Mouse (Mus musculus) frontal cortex, postnatal 36 days (tissue): ENCODE measurements at regions not wholly inside any gene's neighbourhood (a gene's known extent, or its start where the extent isn't known, plus 50 kb on each side); places are given as distances from the start of the nearest gene placed in this dataset.

Experiments
- DNase-seq, 2 experiments: peaks; one replicate each; pipeline ENCODE4 v3.0.0; 2022; ENCODE audit warnings: low spot score in 2 of 2

DNA sequence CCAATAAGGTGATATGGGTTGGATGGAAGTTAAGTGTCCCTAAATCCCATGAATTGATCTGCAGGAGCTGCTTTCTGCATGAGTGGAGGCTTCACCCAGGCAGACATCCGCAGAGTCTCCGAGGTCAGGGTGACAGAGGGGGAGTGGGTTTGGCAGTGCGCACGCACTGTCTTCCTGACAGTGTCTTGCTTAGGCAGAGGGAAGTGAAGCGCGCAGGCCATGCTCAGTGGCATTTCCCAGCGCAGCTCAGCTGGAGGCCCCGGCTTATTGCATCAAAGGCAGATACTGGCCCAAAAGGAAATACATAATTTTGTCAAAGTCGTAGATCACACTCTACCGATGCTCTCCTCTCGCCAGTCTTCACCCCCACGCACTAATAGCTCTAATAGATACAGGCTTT, 252.7 kb upstream of the Dnajc24 start:
- no peak for DNase-seq

DNA sequence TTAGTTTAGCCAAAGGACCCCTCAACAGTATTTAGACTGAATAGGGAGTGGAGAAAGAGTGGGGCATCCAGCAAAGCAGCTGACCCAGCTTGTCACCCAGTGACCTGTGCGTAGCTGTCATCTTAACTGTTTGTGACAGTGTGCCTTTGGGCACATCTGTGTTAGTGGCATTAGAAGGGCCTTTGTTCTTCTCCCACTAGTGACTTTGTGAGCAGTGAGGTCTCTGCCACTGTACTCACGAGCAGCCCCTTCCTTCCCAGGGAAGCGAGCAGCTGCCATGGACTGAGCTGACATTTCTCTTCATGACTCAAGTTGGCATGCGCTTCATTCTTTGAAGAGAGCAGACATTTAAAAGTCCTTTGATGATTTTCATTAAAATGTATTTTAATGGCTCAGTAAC, 231.0 kb upstream of the Dnajc24 start:
- no peak for DNase-seq

DNA sequence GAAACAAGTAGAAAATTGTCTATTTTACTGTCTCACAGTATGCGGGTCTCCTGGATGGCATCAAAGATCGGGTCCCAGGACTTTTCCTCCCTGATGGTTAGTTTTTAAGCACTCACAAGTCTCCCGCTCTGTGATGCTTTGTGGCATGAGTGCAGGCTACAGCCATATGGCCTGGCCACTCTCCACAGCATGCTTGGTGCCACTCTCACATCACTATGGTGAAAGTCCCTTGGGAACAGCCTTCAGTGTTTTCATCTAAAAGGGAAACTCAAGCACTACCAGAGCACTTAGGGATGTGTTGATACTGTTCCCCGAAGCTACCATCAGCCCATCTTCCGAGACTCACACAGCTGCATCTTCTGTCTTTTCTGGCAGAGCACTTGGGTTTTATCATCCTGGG, 227.8 kb upstream of the Dnajc24 start:
- no peak for DNase-seq

DNA sequence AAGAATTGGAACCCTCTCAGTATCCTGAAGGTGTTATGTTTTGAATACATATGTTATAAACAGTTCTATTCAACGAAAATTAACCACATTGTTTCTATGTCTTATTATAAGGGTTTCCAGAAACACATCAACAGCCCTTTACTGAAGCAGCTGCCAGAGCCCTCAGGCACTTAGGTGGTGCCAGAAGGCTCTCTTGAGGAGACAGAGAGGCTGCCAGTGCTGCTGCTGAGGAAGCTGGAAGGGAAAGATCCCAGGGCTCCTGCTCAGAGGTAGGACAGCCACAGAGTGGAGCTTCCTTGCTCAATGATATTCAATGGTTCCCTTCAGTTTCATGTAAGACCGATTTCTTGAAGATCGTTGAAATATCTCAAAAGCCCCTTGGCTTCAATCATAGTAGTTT, 226.7 kb upstream of the Dnajc24 start:
- no peak for DNase-seq

DNA sequence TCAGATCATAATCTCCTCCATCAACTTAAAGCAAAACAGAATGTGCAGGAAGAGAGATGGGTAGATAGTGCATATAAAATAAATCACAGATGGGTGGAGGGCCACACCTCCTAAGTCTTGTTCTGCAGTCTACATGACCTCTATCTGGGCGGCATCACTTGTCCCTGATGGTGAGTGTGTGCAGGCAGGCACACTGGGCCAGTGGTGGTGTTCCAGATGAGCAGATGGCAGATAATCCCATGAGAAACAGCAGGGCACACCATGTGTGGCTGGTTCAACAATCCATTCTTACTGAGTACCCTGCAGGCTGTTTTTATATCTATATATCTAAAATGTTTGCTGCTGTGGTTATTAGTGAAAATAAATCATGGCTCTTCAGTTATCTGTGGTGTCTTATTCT, 224.9 kb upstream of the Dnajc24 start:
- DNase-seq: no peak

DNA sequence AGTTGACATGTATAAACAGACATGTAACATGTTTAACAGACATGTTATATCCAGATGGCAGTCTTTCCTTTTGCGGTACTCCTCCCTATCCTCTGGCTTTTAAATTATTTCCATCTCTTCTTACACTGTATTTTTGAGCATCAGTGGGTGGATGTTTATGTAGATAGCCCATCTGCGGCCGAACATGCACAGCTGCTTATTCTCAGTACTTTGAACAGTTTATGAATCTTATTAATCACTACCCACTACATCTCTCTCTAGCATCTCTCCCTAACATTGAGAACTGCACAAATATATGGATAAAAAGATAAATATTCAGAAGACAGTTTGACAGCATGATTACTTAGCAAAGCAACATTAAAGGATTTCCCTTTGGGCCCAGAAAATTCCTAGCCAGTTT, 212.8 kb upstream of the Dnajc24 start:
- peak in 1 of 2 experiments; percentile 35 for DNase-seq

DNA sequence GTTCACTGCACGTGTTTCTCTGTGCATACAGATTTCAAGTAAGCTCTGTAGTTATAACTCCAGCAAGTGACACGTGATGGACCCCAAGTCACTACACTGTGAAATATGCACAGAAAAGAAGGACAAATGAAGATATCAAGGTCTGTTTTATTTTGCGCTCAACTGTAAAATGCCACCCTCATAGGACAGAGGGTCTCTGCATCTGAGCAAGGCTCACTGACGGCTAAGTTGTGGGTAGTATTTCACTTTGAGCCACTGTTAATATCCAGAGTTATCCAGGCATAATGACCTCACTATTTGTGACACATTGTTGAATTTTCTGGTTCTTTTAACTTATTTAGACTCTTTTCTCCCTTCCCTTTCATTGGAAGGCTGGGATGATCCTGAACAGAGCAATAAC, 210.4 kb upstream of the Dnajc24 start:
- DNase-seq: no peak

DNA sequence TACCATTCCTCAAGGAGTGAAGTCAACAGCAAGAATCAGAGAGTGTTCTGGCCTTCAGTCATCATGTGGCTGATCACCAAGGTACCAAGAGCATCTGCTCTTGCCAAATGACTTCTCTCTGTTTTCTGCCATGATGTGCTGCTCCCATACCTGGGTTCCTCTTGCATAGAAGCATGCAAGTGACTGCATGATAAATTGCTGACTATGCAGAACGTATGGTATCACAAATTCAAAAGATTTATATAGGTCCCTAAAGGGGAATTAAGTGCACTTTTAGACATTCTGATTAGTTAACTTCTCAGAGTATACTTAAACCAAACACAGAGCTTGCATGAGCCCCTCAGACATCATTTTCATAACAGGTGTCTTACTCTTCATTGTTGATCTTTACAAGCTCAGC, 207.4 kb upstream of the Dnajc24 start:
- no peak for DNase-seq

DNA sequence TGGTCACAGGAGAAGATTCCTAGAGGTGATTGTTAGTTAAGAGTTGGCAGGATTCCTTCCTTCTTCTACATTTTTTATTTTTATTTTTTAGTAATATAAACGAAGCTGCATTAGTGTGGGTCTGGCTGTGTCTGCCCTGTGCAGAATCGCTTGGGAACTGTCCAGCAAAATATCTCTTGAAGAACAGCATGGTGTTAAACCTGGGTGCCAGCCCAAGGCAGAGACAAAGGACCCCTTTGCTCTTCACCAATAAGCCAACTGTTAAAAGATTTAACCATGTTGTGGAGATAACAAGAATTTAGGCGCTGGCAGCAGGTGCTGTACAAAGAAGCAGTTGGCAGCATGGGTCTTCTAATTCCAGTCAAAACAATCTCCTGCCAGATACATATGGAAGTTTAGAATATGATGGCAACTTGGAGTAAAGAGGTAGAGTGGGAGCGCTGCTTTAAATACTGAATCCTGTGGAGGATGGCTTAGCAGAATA, 205.5 kb upstream of the Dnajc24 start:
- DNase-seq: peak in 1 of 2 experiments; percentile 11

DNA sequence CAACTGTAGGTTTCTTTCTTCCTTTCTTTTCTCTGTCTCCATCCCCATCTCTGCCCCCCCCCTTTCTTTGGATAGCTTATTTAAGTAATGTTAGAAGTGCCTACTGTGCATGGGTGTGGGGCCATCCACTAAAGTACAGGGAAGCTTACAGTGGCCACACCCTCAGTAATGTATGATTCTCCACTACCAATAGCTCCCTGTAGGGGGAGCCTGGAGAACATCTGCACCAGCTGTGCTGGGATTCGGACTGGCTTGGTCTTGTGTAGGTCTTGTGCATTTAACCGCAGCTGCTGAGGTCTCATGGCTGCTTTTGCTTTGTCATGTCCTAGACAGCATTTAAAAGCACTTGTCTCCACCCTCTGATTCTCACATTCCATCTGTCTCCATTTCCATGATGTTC, 196.8 kb upstream of the Dnajc24 start:
- DNase-seq: no peak

DNA sequence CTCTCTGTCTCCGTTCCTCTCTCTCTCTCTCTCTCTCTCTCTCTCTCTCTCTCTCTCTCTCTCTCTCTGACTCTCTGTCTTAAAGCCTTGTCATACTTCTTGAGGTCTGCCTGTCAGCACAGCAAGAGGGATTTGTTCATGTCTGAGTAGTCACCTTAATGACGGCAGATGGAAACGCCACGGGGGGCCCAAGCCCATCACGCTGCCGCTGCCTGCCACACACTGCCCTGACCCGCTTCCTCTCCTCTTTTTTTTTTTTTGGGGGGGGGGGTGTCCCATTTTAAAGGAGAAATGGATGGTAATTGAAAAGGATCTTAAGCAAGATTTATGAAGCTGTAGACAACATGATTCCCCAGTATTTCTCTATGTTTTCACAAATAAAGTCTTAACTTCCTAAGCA, 191.8 kb upstream of the Dnajc24 start:
- no peak for DNase-seq

DNA sequence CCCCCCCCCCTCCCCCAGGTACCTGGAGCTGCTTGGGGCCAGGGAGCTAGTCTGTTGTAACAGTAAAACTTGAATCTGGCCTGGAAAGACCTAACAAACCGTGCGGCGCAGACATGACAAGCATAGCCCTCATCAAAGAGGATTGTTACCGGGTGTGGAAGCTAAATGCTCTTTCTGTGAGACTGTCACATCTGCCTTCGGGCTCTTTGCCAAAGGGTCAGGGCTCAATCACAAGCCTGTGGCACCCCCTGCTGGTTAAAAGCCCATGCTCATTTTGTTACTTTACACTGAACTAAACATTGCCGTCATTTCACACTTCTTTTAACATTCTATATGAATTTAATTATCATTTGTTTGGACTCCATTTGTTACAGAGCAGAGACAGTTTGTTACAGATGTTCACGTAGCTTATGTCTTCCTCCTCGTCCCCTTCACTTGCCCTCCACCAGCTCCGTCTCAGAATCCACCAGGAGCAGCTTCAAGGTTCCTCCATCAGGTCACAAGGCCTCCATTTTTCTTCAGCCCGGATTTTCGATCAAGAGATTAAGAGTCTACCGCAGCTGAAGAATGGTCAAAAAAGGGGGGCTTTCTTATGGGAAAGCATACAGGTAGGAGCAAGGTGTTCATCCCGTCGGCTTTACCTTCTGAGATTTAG, 191.1 kb upstream of the Dnajc24 start:
- DNase-seq: peak; percentile 79 to 89

DNA sequence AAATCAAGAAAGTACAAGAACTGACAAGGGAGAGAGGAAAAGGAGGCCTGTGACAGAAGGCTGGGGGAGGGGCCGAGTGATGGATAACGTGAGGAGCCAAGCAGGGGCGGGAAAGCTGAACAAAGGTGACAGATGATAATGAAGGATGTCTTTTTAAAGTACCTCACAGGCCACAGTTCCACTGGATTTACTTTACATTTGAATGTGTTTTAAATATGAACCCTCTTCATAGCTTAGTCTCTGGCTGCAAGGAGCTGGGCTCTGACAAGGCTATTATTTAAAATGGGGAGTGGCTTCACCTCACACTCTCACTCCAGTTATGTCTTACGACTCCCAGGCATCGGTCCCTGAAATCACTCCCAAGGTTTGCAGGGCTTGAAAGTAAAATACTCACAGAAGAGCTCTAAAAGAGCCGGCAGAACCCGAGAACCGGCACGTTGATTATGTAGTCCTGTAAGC, 190.6 kb upstream of the Dnajc24 start:
- no peak for DNase-seq

DNA sequence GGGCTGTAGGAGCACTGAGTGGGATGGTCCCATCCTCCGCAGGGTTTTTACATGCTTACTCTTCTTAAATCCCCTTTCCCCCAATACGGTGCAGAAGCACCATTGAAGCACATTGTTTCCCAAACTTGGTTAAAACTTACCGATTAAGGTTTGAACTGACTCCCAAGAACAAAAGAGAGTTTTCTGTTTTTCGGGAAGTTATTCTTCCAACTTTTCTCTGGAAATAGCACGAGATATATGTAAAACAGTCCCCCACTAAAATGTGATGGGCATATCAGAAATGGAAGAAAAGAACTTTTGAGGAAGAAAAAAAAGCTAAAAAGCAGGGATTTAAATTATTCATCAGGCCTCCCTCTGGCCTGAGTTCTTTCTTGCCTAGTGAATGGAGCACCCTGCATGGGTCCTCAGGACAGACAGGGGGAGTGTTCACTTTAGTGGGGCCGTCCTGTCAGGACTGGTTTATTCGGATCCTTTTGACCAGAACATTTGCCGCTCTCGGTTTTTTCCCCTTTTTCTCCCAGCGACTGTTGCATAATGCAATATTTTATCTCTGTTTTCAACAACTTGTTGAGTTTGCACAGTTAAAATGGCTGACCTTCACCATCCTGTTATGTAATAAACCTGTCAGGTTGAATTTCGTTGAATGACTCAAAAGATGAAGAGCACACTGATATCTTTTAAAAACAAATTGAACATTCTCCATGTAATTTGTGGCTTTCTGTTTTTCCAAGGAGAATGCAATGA, 187.4 kb upstream of the Dnajc24 start:
- DNase-seq: no peak

DNA sequence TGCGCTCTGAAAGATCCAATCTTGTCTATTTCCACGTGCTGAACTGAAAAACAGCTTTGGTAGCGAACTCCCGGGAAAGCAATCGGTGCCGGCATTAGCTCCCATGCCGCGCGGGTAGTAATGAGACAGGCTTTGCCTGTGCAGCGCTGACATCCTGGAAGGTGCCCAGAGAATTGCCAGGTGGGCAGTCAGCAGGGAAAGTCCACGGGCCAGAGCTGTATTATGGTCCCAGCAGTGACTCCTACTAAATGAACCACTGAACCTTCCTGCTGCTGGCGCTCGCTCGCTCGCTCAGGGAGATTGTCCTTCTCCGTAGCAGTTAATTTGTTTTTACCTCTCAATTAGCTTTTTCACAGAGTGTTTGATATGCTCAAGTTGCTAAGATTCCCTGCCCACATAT, 180.3 kb upstream of the Dnajc24 start:
- DNase-seq: no peak

DNA sequence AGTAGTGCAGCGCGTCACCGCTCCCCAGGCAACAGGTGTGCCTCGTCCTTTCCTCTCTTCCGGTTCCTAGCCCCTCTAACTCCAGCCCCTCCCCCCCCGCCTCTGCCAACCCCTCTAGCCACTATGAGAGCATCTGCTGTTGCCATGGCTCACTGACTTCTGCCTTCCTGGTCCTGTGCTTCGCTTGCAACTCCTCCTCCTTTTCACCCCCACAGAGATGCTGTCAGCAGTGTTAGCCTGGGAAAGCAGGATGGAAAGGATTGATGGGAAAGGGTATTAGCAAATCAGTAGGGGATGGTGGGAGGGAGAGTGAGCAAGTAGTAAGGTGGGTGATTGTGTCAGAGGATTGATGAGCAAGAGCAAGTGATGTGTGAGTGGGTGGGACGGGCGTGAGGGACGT, 178.7 kb upstream of the Dnajc24 start:
- no peak for DNase-seq

DNA sequence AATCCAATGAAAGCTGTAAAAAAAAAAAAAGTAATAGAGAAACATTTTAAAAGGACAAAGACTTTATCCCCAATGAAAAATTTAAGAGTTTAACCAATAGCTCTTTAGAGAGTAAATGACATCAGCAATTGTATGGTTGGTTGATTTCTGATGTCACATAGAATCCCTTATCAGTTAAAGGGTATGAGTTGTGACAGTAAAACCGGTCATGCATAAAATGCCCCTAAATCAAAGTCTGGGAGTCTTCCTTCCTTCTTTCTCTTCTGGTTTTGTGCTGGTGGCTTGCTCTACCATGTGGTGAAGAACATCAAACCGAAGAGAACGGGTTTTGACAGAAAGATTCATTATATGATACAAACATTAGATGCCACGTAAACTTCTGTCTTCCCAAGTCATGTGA, 159.3 kb upstream of the Dnajc24 start:
- DNase-seq: no peak

DNA sequence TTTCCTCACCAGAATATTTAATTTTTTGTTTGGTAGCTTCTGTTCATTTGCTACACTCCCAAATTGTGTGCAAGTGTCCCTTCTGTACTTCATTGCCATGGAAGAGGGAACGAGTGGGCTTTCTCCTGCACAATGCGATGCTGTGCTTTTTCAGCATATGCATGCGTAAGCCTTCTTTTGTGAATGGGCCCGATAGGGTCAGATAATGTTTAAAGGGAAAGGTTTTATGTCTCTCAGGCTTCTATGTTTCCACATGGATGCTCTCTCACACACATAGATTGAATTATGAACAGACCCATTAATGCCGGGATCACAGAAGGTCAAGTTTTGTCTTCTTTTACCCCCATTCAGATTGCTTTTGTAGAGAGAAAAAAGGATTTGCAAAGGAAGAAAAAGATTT, 158.5 kb upstream of the Dnajc24 start:
- no peak for DNase-seq

DNA sequence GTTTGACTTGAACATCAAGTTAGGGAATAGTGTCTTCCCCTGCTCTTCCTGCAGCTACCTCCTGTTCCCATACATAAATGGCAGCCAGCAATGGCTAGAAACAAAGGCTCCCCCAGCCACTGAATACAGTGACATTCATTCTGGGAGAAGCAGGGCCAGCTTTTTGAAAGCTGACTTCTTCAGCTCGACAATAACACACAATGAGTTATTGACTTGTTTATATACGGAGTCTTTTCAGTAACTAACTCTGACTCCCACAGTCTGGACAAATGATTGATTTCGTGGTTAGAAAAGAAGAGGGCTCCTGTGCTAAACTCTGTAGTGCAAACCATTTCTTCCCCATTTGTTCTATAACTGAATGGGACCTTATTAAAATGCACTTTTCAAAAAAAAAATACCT, 146.4 kb upstream of the Dnajc24 start:
- no peak for DNase-seq

DNA sequence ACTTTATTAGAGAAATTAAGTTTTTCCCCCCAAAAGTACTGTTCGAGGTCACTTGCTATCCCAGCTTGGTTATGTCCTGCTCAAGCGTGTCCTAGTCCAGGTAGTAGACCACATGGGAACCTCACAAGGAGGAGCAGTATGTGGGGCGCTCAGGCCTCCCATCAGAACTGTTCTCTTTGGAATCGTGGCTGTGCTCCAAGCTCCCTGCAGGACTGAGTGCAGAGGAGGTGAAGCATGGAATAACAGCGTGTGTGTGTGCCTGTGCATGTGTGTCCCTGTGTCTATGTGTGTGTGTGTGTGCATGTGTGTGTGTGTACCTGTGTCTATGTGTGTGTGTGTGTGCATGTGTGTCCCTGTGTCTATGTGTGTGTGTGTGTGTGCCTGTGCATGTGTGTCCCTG, 137.6 kb upstream of the Dnajc24 start:
- DNase-seq: no peak

DNA sequence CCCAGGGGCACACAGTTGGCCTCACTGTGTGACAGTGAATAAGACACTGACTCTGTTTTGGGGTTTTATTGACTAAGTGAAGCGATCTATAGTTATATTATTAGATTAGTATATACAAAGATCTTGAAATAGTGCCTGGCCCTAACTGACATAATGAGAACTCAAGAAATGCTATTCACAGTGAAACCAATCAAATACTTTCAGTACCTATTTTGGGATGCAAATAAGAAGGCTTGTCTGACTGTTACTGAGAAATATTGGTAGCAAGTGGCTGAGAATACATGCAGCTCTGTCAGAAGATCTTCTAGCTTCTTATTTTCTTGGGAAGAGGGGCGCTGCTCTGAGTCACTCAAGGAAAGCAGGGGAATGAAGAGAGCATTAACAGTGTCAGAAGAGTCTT, 97.7 kb upstream of the Dnajc24 start:
- no peak for DNase-seq

DNA sequence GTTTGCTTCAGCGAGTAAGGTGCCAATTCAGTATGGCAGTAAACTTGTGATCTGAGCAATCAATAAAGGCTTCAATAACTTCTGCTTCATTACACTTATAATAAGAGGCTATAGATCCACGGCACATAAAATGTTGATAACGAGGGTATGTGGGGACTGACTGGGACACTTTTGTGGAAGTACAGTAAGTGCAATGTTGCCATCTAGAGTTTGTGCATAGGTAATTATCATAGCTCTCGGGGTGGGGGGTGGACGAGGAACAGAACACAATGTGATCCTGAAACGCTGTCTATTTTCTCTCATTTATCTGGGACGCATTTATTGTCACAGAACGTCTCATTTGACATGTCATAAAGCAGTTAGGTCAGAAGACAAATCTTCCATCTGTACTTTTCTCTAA, 82.8 kb upstream of the Dnajc24 start:
- DNase-seq: no peak
